Mouse (Mus musculus): ENCODE data around the gene Haus2.

DNA sequence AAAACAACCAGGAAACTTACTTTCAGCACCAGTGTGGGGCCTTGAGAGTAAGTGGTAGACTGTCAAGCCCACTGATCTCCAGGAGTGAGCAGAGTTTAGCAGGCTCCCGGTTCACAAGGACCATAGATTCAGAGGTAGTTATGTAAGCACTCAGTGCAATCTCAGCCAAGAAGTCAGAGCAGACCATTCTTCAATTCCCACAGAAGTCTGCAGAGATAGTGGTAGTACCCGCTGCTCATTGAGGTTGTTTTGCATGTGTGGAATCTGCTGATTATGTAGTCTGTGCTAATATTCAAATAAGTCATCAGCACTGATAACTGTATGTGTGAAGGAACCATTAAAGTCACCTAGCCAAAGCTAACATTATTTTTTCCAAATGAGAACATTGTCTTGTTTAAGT lies 21.5 kb downstream of the Haus2 start:
- TF ChIP-seq CTCF (IDR thresholded peaks at IDR 0.05; ENCODE audit: low read depth) (no peak), EP300 (IDR thresholded peaks at IDR 0.05; ENCODE audit: low read depth) (no peak)

Measured in liver, embryonic 14.5 days (tissue).